Mouse (Mus musculus) brain, embryonic 18.5 days (tissue): Measurements from ENCODE around the gene Ptges3.
A peak's percentile ranks its signal among the peaks of the same experiment; 100 is the strongest.
"Not testable (repeated sequence)": the region's sequence is repeated elsewhere in the genome, so short reads cannot be mapped to it uniquely, and the experiment has no call there.

Experiments
- DNase-seq: peaks from one replicate; pipeline ENCODE4 v3.0.0-alpha.2; 2012; ENCODE audit warnings: low read depth, low spot score

The Ptges3 gene

GRCm38 (mm10) chr10:128059207-128059981 is 640 bp downstream of the Ptges3 start:
- no peak for DNase-seq

- no peak for DNase-seq
Observed at GRCm38 (mm10) chr10:128061109-128061508, 2.4 kb downstream of the Ptges3 start.

DNA sequence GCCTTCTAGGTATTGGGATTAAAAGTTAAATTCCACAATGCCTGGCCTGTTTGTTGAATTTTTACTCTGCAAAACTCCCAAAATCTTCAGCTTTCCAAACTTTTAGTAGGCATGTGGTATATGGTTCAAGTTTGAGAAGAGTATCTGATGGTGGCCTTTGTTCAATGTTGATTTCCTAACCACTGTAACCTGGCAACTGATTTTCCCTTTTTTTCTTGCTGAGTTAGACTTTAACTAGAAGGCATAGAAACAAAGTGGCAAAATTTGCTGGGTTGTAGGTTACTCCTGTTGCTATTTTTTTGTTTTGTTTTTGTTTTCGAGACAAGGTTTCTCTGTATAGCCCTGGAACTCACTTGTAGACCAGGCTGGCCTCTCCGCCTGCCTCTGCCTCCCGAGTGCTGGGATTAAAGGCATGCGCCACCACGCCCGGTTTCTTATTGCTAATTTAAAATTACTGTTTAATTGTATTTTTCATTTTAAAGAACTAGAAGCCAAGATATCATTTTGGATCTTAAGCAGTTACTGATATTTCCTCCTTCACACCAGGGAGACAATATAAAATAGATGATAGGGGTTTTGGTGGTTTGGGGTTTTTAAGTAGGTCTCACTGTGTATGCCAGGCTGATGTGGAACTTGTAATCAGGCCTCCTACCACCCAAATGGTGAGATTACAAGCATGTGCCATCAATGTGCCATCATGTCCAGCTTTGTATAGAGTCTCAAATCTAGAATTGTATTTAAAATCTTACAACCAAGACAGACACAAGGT is 3.7 kb downstream of the Ptges3 start:
- no peak for DNase-seq

- no peak for DNase-seq
Observed at GRCm38 (mm10) chr10:128066072-128066471, 7.3 kb downstream of the Ptges3 start.

DNA sequence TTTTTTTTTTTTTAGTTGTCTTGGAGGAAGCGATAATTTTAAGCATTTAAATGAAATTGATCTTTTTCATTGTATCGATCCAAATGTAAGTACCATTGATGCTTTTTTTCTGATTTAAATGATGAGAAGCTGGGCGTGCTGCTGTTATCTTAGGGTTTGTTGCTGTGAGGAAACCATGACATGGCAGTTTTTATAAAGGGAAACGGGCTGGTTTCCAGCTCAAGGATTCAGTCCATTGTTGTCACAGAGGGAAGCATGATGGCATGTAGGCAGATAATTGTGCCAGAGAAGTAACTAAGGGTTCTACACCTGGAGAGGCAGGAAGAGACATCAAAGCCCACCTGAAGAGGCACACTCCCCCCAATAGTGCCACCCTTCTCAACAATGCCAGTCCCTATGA is 10.4 kb downstream of the Ptges3 start:
- no peak for DNase-seq

DNA sequence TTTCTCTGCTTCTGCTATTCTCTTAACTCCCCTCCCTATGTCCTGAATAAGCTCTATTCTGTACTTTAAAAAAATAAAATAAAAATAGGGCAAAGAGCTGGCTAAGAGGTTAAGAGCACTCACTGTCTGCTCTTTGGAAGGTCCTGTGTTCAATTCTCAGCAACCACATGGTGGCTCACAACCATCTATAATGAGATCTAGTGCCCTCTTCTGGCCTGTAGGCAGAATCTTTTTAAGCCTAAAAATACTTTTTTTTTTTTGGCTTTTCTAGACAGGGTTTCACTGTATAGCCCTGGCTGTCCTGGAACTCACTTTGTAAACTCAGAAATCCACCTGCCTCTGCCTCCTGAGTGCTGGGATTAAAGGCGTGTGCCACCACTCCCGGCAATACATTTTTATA is 11.7 kb downstream of the Ptges3 start:
- DNase-seq = not testable (repeated sequence)

DNA sequence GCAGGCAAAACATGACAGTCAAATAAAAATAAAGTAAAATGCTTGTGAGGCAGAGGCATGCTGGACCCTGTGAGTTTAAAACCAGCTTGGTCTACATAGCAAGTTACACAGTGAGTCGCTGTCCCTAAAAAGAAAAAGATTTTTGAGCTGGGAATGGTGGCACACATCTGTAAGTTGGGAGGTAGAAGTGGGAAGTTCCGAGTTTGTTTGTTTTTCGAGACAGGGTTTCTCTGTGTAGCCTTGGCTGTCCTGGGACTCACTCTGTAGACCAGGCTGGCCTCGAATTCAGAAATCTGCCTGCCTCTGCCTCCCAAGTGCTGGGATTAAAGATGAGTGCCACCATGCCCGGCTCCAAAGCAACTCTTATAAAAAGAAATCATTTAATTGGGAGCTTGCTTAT is 19.5 kb downstream of the Ptges3 start:
- DNase-seq = not testable (repeated sequence)

DNA sequence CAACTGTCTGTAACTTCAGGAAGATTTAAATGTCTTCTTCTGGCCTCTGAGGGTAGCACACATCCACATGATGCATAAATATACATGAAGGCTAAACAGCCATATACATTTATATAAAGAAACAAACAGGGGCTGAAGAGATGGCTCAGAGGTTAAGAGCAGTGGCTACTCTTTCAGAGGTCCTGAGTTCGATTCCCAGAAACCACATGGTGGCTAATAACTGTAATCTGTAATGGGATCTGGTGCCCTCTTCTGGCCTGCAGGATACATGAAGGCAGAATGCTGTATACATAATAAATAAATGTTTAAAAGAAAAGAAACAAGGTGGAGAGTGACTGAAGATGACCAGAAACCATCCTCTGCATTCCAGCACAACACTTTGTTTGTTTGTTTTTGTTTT is 21.7 kb downstream of the Ptges3 start:
- no peak for DNase-seq

GRCm38 (mm10) chr10:128081807-128082476 is 23.2 kb downstream of the Ptges3 start:
- no peak for DNase-seq

- no peak for DNase-seq
Observed at GRCm38 (mm10) chr10:128082477-128082808, 23.7 kb downstream of the Ptges3 start.

DNA sequence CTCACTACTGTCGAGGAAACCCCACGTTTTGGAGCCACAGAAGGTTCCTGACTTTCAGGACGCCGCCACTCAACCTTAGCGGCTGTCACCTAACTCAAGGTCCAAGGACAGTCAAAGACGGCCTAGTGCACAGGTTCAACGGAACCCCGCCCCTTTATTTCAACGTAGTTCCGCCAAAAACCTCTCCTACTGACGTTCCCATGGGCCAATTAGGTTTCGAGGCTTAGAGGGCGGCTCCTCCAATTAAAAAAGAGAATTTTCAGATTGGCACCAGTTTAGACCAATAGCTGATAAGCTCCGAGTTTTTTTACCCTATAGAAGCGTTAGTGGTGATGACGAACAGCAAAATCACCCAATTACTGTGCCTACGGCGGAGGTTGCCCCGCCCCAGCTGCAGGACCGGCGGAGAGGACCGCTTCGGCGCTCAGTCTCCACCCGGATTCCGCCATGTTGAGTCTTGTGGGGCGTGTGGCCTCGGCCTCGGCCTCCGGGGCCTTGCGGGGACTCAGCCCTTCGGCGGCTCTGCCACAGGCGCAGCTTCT is 24.2 kb downstream of the Ptges3 start, which contains the start of gene Atp5b:
Atp5b (plus strand) TSS at position 394 of the 542 bp plus-strand sequence.
- DNase-seq = peak; percentile 99

DNA sequence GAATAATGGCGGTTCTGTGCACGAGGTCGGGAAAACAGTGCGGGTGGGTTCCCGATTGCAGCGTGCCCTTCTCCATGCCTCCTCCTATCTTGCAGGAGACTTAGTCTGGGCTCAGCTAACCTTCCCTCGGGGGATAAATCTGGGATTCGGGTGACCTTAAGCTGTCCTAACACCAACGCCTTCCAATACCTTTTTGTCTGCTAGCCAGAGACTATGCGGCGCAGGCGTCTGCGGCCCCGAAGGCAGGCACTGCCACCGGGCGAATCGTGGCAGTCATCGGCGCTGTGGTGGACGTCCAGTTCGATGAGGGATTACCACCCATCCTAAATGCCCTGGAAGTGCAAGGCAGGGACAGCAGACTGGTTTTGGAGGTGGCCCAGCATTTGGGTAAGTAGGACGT is 24.9 kb downstream of the Ptges3 start:
- DNase-seq = no peak

- no peak for DNase-seq
Observed at GRCm38 (mm10) chr10:128084160-128084559, 25.4 kb downstream of the Ptges3 start.

DNA sequence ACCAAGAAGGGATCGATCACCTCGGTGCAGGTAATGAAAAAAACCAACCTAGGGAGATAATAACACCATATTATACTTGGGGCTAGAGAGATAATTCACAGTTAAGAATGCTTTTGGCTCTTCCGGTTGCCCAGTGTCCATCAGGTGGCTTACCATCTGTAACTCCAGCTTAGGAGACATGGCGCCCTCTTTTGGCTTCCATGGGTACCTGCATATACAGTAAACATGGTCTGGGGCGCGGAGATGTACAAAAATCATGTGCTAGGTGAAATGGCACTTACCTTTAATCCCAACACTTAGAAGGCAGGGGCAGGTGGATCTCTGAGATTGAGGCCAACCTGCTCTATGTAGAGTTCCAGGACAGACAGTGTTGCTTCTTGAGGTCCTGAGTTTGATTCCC is 27.6 kb downstream of the Ptges3 start:
- DNase-seq = no peak

- DNase-seq = not testable (repeated sequence)
Observed at GRCm38 (mm10) chr10:128087216-128087615, 28.5 kb downstream of the Ptges3 start.

- no peak for DNase-seq
Observed at GRCm38 (mm10) chr10:128088181-128088580, 29.4 kb downstream of the Ptges3 start.

- no peak for DNase-seq
Observed at GRCm38 (mm10) chr10:128089842-128090241, 31.1 kb downstream of the Ptges3 start.

DNA sequence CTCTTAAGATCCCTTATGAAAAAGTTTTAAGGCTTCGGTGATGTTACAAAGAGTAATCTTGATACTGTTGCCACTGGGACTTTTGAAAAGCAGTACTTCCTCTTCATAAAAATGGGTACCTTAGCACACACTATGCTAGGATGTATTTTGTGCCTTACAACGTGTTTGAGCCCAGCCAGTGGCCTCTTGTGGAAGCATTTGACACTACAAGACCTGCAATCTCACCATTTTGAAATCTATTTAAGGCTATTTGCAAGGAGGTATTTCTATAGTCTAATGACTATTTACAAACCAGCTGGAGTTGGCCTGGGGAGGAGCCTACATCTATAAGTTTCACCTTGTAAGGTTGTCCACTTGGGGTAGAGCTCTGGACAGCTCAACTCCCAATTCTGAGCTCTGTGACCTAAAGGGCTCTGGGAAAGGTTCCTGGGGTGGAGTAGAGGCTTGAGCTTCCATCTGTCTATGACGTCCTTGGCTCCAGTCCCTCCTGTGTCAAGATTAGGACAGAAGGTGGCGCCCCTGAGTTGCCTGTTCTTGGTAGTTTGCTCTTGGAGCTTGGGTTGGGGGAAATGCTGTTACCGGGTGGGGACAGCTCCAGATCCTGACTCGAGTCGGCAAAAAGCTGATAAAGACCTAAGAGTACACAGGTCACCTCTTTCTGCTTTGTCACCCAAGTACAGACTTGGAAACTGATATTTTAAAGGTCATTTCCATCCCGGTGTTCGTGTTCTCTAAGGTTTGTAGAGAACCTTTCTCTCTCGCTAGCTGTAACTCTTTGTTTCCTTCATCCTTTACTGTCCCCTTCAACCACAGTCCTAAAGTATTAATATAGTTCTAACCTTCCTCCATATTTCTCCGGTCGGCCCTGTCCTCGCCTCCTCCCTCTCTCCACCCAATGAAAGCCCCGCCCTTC is 32.2 kb downstream of the Ptges3 start:
- DNase-seq = no peak

DNA sequence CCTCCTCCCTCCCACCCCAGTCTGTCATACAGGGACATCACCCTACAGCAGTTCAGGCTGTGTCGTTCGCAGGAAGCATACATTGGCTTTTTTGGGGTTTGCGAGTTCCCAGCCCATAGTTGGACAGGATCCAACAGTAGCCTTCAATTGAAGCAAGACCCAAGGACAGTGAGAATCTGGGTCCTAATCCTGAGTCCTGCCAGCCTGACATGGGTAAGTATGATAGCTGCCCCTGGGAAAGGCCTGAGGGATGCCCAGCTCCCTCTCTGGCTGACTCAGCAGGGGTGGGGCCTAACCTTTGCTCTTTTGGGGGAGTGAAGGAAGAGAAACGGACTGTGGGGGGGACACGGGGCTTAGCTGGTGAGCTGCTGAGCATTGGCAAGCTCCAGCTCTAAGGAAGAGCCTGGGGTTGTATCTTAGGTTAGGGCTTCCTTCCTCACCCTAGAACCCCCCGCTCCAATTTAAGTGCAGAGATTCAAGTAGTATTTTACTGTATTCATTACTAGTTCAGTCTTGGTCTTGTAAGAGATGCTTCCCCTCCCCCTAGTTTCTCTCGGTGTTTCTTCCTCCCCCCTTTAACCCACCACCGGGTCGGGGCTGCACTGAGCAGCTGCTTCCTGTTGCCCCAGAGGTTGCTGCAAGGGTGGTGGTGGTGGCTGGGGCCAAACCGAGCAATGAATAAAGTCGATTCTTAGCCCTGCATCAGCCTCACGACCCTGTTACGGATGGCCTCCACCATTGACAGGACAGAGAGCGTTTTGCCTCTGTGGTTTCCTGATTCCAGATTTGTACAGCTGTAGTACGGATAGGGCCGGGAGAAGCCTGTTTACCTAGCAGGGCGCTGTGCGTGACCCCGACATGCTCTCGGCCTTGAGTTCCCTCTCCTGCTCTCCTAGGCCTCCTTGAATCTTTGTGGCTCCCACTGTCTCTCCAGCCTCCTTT is 33.1 kb downstream of the Ptges3 start, which contains the start of gene Baz2a:
Baz2a (plus strand) TSS at position 14 of the 942 bp plus-strand sequence.
- no peak for DNase-seq
